Mouse (Mus musculus) megakaryocyte, embryonic 14.5 days (primary cell): ENCODE results near the gene Mrps15.

Source experiments
- FLI1 ChIP-seq: IDR thresholded peaks from 2 replicates; pipeline ENCODE4 v1.6.1; 2012; ENCODE audit warnings: low read length, inconsistent platforms, mixed read lengths
- GATA1 ChIP-seq: IDR thresholded peaks from 3 replicates; pipeline ENCODE4 v1.6.1; 2012; ENCODE audit warnings: mixed read lengths, low read length, inconsistent platforms, borderline replicate concordance

DNA sequence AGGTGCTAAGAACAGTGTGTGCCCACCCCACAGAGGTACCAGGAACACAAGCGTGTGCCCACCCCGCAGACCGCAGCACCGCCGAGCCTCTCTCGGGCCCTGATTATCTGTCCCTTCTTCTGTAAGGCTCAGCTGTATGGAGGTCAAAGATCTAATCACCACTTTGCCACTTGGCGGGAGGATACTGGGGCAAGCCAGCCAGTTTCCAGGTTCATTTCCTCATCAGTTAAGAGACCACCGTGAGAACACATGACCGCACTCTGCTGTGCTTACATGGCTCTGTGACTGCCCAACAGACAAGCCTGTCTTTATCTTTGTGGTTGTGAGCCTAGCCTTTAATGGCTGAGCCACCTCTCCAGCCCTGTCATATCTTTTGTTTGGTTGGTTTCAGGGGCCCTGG lies 36.3 kb downstream of the Mrps15 start:
- TF ChIP-seq GATA1 (no peak), FLI1 (no peak)
